Mouse (Mus musculus) heart, embryonic 16.5 days (tissue): ENCODE data around the gene Pink1. TPM values are rescaled to one million over a fixed set of nuclear protein-coding genes. Genes with fewer than 3 reads are reported as not detected.

Source experiments
- ATAC-seq: fragments of 200-750 bp; cut with Nextera tagmentation; replicated peaks from 2 replicates; pipeline ENCODE4 v1.8.0; 2017; ENCODE audit warnings: moderate number of reproducible peaks; ENCODE audit not compliant: insufficient read depth, low FRiP score; ENCODE audit errors: extremely low read depth
- H3K27ac ChIP-seq: fragments of 300-500 bp; sonication (generic); 2 replicates; pipeline ENCODE4 v1.5.1; 2014; ENCODE audit warnings: mild to moderate bottlenecking, low read length, control low read depth, moderate library complexity
- H3K27me3 ChIP-seq: fragments of 300-500 bp; sonication (generic); 2 replicates; pipeline ENCODE4 v1.6.1; 2014; ENCODE audit warnings: low read length, mixed read lengths; ENCODE audit not compliant: control insufficient read depth, insufficient read depth
- H3K36me3 ChIP-seq: fragments of 300-500 bp; sonication (generic); 2 replicates; pipeline ENCODE4 v1.6.1; 2014; ENCODE audit not compliant: control insufficient read depth, insufficient read depth
- H3K4me1 ChIP-seq: fragments of 300-500 bp; sonication (generic); 2 replicates; pipeline ENCODE4 v1.6.1; 2014; ENCODE audit warnings: low read length, mixed read lengths; ENCODE audit not compliant: control insufficient read depth, insufficient read depth
- H3K4me2 ChIP-seq: fragments of 300-500 bp; sonication (generic); 2 replicates; pipeline ENCODE4 v1.6.1; 2014; ENCODE audit warnings: low read depth, mild to moderate bottlenecking, control low read depth, low read length
- H3K4me3 ChIP-seq: fragments of 300-500 bp; sonication (generic); 2 replicates; pipeline ENCODE4 v1.5.1; 2014; ENCODE audit warnings: mild to moderate bottlenecking, control low read depth, low read length
- H3K9ac ChIP-seq: fragments of 300-500 bp; sonication (generic); 2 replicates; pipeline ENCODE4 v1.6.1; 2014; ENCODE audit warnings: low read length, control low read depth
- H3K9me3 ChIP-seq: fragments of 300-500 bp; sonication (generic); replicated peaks from 2 replicates; pipeline ENCODE4 v1.6.1; 2016; ENCODE audit warnings: low read length; ENCODE audit not compliant: control insufficient read depth
- WGBS: fragments of 180-500 bp; shearing (Covaris S2); extraction: QIAGEN DNeasy Blood & Tissue Kit; methylation state at CpG from one replicate; pipeline ENCODE4 v1.1.7; 2014; 5-methylcytosine and 5-hydroxymethylcytosine counted together
- polyA plus RNA-seq: library from polyadenylated mRNA; unstranded; fragments of >200 nt; fragmentation: Nextera tagmentation; extraction: Ambion mirVana; gene quantifications from 2 replicates; pipeline ENCODE4 v1.2.1, GENCODE M21; 2015

Pink1 gene
- polyA plus RNA-seq, 1 experiment from 2014 or later: 70.9 TPM

- peaks cover 13% of the 10 kb centered on the region for H3K4me1 ChIP-seq
- no peak for ATAC-seq
- no peaks in the 10 kb centered on the region for H3K36me3 ChIP-seq
- no peak overlapping the region for H3K27ac ChIP-seq
- no peak overlapping the region for H3K4me2 ChIP-seq
- peaks cover 4% of the 10 kb centered on the region; the same call in 1 of the 2 replicates for H3K9me3 ChIP-seq
- H3K4me3 ChIP-seq: no peak overlapping the region
- 63% methylated on average over 1 of the region's 1 CpGs for WGBS
- no peaks in the 10 kb centered on the region; the same call in 1 of the 2 replicates for H3K27me3 ChIP-seq
- no peak overlapping the region for H3K9ac ChIP-seq
These were observed 21.2 kb upstream of the Pink1 start for GRCm38 (mm10) chr4:138347280-138347679.

DNA sequence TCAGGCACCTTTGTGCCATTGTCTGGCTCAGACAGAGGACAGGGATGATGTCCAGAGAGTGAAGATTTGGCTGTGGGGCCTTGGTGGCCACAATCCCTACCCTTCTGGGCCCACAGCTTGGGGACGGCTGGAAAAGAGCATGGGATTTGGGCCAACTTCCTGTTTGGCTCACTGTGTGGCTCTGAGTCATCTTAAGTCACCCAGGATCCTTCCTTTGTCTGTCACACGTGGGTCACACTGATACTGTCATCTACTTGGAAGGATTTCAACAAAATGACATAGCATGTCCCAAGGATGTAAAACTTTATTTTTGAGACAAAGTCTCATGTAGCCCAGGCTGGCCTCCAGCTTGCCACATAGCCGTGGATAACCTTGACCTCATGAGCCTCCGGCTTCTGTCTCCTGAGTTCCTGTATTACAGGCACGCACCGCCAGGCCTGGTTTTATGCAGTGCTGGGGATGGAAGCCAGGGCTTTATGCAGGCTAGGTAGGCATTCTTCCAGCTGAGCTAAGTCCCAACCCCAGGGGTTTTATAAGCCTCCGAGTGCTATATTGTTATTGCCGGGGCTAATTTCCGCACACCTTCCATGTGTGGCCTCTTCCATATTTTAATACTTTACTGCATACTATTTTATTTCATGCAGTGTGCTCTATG lies 18.9 kb upstream of the Pink1 start:
- Histone ChIP-seq H3K27ac (peak overlapping the region; percentile 27), H3K27me3 (no peaks in the 10 kb centered on the region), H3K9ac (no peak overlapping the region), H3K9me3 (no peaks in the 10 kb centered on the region), H3K4me2 (no peak overlapping the region), H3K4me1 (peaks cover 17% of the 10 kb centered on the region), H3K36me3 (no peaks in the 10 kb centered on the region), H3K4me3 (no peak overlapping the region)
- ATAC-seq: no peak; the same call in 1 of the 2 replicates
- 63% methylated on average over 9 of the region's 9 CpGs for WGBS

DNA sequence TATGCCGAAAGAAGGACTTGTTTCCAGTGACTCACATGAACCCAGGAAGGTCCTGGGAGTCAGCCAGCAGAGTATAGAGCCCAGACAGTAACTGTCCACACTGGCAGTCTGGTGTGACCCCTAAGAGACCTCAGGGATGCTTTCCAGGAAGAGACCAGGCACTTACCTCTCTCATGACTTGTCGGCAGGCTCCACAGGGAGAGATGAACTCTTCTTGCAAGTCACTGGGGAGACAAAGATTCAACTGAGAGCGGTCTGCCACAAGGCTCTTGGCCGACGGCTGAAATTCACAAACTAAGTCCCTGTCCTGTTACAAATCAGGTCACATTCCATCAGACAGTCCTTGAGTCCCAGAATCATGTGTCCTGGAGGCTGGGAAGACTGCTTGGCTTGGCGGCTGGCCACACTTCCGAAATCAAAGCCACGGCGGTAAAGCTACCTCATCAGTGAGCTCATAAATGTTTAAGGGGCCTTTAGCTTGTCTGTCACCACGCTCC lies 17.3 kb upstream of the Pink1 start:
- 36% methylated on average over 10 of the region's 10 CpGs for WGBS
- no peak overlapping the region for H3K9ac ChIP-seq

GRCm38 (mm10) chr4:138342778-138343177 lies 16.7 kb upstream of the Pink1 start:
- Histone ChIP-seq H3K27ac (no peak overlapping the region), H3K27me3 (no peaks in the 10 kb centered on the region), H3K36me3 (no peaks in the 10 kb centered on the region), H3K9me3 (no peaks in the 10 kb centered on the region), H3K4me2 (no peak overlapping the region), H3K9ac (no peak overlapping the region), H3K4me3 (no peak overlapping the region), H3K4me1 (peaks cover 17% of the 10 kb centered on the region)
- WGBS: 64% methylated on average over 6 of the region's 6 CpGs
- ATAC-seq: no peak

More for the DNA sequence above, 17.3 kb upstream of the Pink1 start:
- no peak for ATAC-seq
- no peaks in the 10 kb centered on the region for H3K36me3 ChIP-seq
- H3K27ac ChIP-seq: peak overlapping the region; percentile 41
- H3K4me1 ChIP-seq: peaks cover 17% of the 10 kb centered on the region
- H3K9me3 ChIP-seq: no peaks in the 10 kb centered on the region
- H3K4me3 ChIP-seq: no peak overlapping the region
- peak overlapping the region; percentile 25; the same call in 1 of the 2 replicates for H3K4me2 ChIP-seq
- no peaks in the 10 kb centered on the region for H3K27me3 ChIP-seq

- H3K4me2 ChIP-seq: no peak overlapping the region
- H3K9ac ChIP-seq: no peak overlapping the region
- 73% methylated on average over 7 of the region's 7 CpGs for WGBS
- ATAC-seq: no peak
- no peak overlapping the region for H3K4me3 ChIP-seq
- no peaks in the 10 kb centered on the region for H3K9me3 ChIP-seq
- H3K27me3 ChIP-seq: no peaks in the 10 kb centered on the region
- H3K27ac ChIP-seq: no peak overlapping the region
- H3K4me1 ChIP-seq: peaks cover 17% of the 10 kb centered on the region
- H3K36me3 ChIP-seq: no peaks in the 10 kb centered on the region
These were observed 15.9 kb upstream of the Pink1 start for GRCm38 (mm10) chr4:138342048-138342447.

- H3K36me3 ChIP-seq: no peaks in the 10 kb centered on the region
- no peak overlapping the region for H3K9ac ChIP-seq
- no peak overlapping the region for H3K27ac ChIP-seq
- no peak for ATAC-seq
- H3K27me3 ChIP-seq: no peaks in the 10 kb centered on the region
- WGBS: 53% methylated on average over 8 of the region's 8 CpGs
- H3K4me2 ChIP-seq: no peak overlapping the region
- H3K4me3 ChIP-seq: no peak overlapping the region
- peaks cover 17% of the 10 kb centered on the region for H3K4me1 ChIP-seq
- H3K9me3 ChIP-seq: no peaks in the 10 kb centered on the region
These were observed 15.3 kb upstream of the Pink1 start for GRCm38 (mm10) chr4:138341393-138341792.

GRCm38 (mm10) chr4:138339963-138340362 lies 13.9 kb upstream of the Pink1 start:
- no peak for ATAC-seq
- Histone ChIP-seq H3K27me3 (no peaks in the 10 kb centered on the region), H3K36me3 (no peaks in the 10 kb centered on the region), H3K9me3 (no peaks in the 10 kb centered on the region), H3K4me2 (no peak overlapping the region), H3K9ac (no peak overlapping the region), H3K4me1 (peaks cover 17% of the 10 kb centered on the region), H3K27ac (no peak overlapping the region), H3K4me3 (no peak overlapping the region)
- 45% methylated on average over 4 of the region's 4 CpGs for WGBS

- Histone ChIP-seq H3K9ac (no peak overlapping the region), H3K9me3 (no peaks in the 10 kb centered on the region), H3K4me1 (peaks cover 6% of the 10 kb centered on the region), H3K4me2 (no peak overlapping the region), H3K4me3 (no peak overlapping the region), H3K27ac (no peak overlapping the region), H3K27me3 (no peaks in the 10 kb centered on the region), H3K36me3 (no peaks in the 10 kb centered on the region)
- 69% methylated on average over 9 of the region's 9 CpGs for WGBS
- ATAC-seq: no peak
These were observed 11.2 kb upstream of the Pink1 start for GRCm38 (mm10) chr4:138337341-138337740.

DNA sequence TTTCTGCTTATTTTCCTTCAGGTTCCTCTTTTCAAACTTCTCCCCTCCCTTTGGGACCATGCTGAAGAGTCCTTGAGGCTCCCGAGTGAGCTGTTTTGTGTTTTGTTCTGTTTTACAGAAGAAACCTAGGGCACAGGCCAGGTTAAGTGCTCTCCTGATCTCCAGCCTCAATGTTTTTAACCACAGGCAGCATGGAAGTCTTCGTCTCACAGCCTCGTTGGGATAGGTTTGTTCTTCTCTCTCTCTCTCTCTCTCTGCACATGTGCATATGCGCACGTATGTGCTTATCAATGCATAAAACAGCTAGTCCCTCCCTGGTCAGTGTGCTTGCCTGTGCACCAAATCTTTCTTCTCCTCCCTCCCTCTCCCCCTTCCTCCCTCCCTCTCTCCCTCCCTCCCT lies 10.8 kb upstream of the Pink1 start:
- Histone ChIP-seq H3K4me2 (no peak overlapping the region), H3K27ac (no peak overlapping the region), H3K4me3 (no peak overlapping the region), H3K27me3 (no peaks in the 10 kb centered on the region; the same call in 1 of the 2 replicates), H3K9ac (no peak overlapping the region), H3K9me3 (no peaks in the 10 kb centered on the region), H3K4me1 (peaks cover 6% of the 10 kb centered on the region; the same call in 1 of the 2 replicates), H3K36me3 (no peaks in the 10 kb centered on the region)
- 62% methylated on average over 5 of the region's 5 CpGs for WGBS
- no peak for ATAC-seq
